Mouse (Mus musculus) hindbrain, embryonic 14.5 days (tissue): ENCODE measurements at regions not wholly inside any gene's neighbourhood (a gene's known extent, or its start where the extent isn't known, plus 50 kb on each side); places are given as distances from the start of the nearest gene placed in this dataset.

Experiments used
- ATAC-seq: fragments of 200-750 bp; cut with Nextera tagmentation; 2 replicates; pipeline ENCODE4 v1.8.0; 2017; ENCODE audit warnings: moderate number of reproducible peaks, mild to moderate bottlenecking, moderate TSS enrichment, moderate library complexity; ENCODE audit not compliant: low FRiP score
- DNase-seq: peaks from one replicate; pipeline ENCODE4 v3.0.0-alpha.2; 2015; ENCODE audit warnings: low spot score
- H3K27ac ChIP-seq: fragments of 300-500 bp; sonication (generic); 2 replicates; pipeline ENCODE4 v1.5.1; 2014; ENCODE audit warnings: mild to moderate bottlenecking, moderate library complexity
- H3K27me3 ChIP-seq: fragments of 300-500 bp; sonication (generic); 2 replicates; pipeline ENCODE4 v1.6.1; 2014; ENCODE audit warnings: mild to moderate bottlenecking, low read length, mixed read lengths; ENCODE audit not compliant: control insufficient read depth, insufficient read depth
- H3K36me3 ChIP-seq: fragments of 300-500 bp; sonication (generic); replicated peaks from 2 replicates; pipeline ENCODE4 v1.6.1; 2014; ENCODE audit not compliant: control insufficient read depth, insufficient read depth
- H3K4me1 ChIP-seq: fragments of 300-500 bp; sonication (generic); replicated peaks from 2 replicates; pipeline ENCODE4 v1.6.1; 2014; ENCODE audit warnings: antibody characterized with exemption, low read length, mixed read lengths; ENCODE audit not compliant: control insufficient read depth, insufficient read depth
- H3K4me2 ChIP-seq: fragments of 300-500 bp; sonication (generic); replicated peaks from 2 replicates; pipeline ENCODE4 v1.6.1; 2014; ENCODE audit warnings: mild to moderate bottlenecking, moderate library complexity
- H3K4me3 ChIP-seq: fragments of 300-500 bp; sonication (generic); replicated peaks from 2 replicates; pipeline ENCODE4 v1.5.1; 2014; ENCODE audit warnings: mild to moderate bottlenecking, low read length
- H3K9ac ChIP-seq: fragments of 300-500 bp; sonication (generic); 2 replicates; pipeline ENCODE4 v1.6.1; 2014
- H3K9me3 ChIP-seq: fragments of 300-500 bp; sonication (generic); 2 replicates; pipeline ENCODE4 v1.6.1; 2016; ENCODE audit warnings: low read length; ENCODE audit not compliant: control insufficient read depth
- WGBS: fragments of 180-500 bp; shearing (Covaris S2); extraction: QIAGEN DNeasy Blood & Tissue Kit; methylation state at CpG from one replicate; pipeline ENCODE4 v1.1.7; 2014; 5-methylcytosine and 5-hydroxymethylcytosine counted together

DNA sequence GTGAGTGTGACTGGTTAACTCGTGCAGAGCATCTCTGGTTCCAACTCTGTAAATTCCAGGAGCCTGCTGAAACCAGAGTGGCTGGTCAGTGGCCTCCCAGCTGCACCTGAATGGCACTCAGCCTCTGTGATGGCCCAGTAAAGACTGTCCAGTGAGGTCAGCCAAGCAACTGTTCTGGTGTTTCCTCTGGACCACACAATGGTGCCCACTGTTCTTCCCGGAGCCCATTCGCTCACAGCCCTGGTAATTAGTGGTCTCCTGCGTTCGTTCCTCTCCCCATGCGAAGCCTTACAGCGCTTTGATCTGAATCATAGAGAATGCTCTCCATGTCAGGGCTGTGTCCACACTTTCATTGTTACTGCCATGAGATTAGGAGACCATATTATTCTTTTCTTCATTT is 75.5 kb downstream of the Enkur start:
- DNase-seq = no peak
- H3K9ac ChIP-seq = no peak overlapping the region
- H3K27me3 ChIP-seq = no peaks in the 10 kb centered on the region
- H3K4me3 ChIP-seq = no peak overlapping the region
- H3K9me3 ChIP-seq = no peaks in the 10 kb centered on the region
- no peak overlapping the region for H3K4me2 ChIP-seq
- H3K36me3 ChIP-seq = no peaks in the 10 kb centered on the region
- WGBS = 77% methylated on average over 7 of the region's 7 CpGs
- H3K4me1 ChIP-seq = no peaks in the 10 kb centered on the region
- H3K27ac ChIP-seq = no peak overlapping the region
- no peak for ATAC-seq

DNA sequence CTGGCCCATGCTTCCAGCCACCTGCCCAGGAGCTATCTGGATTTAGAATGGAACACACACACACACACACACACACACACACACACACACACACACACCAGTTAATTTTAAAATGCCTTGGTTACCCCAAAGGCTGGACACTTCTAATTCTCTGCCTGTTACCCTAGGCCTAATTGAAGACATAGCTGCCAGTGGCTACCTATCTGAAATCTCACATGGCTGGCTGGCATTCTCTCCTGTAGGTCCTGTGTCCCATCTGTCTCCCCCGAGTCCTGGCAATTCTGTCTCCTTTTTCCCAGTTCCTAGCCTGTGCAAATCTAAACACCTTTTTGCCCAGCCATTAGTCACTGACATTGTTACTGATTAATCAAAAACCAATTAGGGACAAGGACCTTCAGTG is 78.6 kb downstream of the Enkur start:
- DNase-seq = no peak
- H3K27ac ChIP-seq = no peak overlapping the region
- WGBS = 78% methylated on average over 1 of the region's 1 CpGs

DNA sequence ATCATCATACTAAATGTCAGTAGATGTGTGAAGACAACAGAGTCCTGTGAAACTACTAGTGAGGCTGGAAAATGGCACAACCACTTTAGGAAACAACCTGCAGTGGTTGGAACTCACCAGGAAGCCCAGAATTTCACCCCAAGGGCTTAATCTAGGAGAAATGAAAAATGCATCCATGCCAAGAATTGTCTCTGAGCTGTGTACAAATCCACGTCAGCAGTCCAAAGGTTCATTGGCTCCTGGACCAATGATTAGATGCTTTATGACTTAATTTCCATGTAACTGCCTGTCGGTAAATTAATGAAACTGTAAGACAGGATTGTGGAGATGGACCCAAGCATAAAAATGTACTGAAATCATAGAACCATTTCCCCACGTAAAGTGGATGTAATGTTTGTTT is 82.7 kb downstream of the Enkur start:
- H3K27me3 ChIP-seq = no peaks in the 10 kb centered on the region

More for the DNA sequence above, 78.6 kb downstream of the Enkur start:
- Histone ChIP-seq H3K4me1 (no peaks in the 10 kb centered on the region), H3K36me3 (no peaks in the 10 kb centered on the region), H3K9ac (no peak overlapping the region), H3K9me3 (no peaks in the 10 kb centered on the region), H3K4me2 (no peak overlapping the region), H3K27me3 (no peaks in the 10 kb centered on the region), H3K4me3 (no peak overlapping the region)
- ATAC-seq = no peak

DNA sequence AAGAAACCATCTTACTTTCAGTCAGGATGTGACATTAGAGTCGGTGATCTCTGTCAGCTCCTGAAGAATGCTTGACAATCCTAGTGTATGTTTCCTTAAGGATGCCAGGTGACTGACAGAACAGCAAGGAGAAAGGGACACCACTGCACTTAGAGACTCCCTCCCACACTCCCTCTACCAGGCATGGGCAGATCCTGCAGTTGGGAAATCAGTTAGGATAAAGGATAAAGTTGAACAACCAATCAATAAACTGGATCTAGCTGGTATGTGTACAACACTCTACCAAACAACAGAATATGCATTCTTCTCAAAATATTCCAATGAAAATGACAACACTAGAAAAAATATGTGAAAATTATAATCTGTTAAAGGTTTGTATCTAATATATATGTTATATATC is 83.5 kb downstream of the Enkur start:
- WGBS = 94% methylated on average over 1 of the region's 1 CpGs
- no peaks in the 10 kb centered on the region for H3K4me1 ChIP-seq
- no peak overlapping the region for H3K9ac ChIP-seq
- ATAC-seq (no peak), DNase-seq (no peak)
- H3K27ac ChIP-seq = no peak overlapping the region
- H3K4me2 ChIP-seq = no peak overlapping the region
- H3K4me3 ChIP-seq = no peak overlapping the region
- no peaks in the 10 kb centered on the region for H3K27me3 ChIP-seq
- H3K9me3 ChIP-seq = no peaks in the 10 kb centered on the region
- H3K36me3 ChIP-seq = no peaks in the 10 kb centered on the region

More for the DNA sequence above, 82.7 kb downstream of the Enkur start:
- Histone ChIP-seq H3K9ac (no peak overlapping the region), H3K4me3 (no peak overlapping the region), H3K4me1 (no peaks in the 10 kb centered on the region), H3K27ac (no peak overlapping the region), H3K9me3 (no peaks in the 10 kb centered on the region), H3K36me3 (no peaks in the 10 kb centered on the region), H3K4me2 (no peak overlapping the region)
- ATAC-seq (no peak), DNase-seq (no peak)
- 69% methylated on average over 3 of the region's 3 CpGs for WGBS

GRCm38 (mm10) chr2:21116817-21117216 is 88.3 kb downstream of the Enkur start:
- Histone ChIP-seq H3K4me3 (no peak overlapping the region), H3K9ac (no peak overlapping the region), H3K27ac (no peak overlapping the region), H3K36me3 (no peaks in the 10 kb centered on the region), H3K9me3 (no peaks in the 10 kb centered on the region), H3K4me1 (no peaks in the 10 kb centered on the region), H3K27me3 (no peaks in the 10 kb centered on the region), H3K4me2 (no peak overlapping the region)
- DNase-seq = no peak
- WGBS = 84% methylated on average over 5 of the region's 5 CpGs
- no peak for ATAC-seq

DNA sequence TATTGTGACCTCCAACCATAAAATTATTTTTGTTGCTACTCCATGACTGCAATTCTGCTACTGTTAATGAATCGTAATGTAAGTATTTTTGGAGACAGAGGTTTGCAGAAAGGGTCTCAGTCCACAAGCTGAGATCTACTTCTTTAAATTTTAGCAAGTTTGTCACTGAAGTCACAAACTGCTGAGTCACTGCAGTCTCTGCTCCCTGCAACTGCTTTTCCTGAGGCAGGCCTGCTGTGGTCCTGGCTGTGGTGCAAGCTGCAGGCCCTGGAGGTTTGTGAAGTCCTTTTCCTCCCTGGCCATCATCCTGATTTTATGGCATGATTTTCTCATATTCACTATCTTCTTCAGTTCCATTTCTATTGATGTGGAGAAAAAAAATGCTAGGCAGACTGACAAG is 93.6 kb downstream of the Enkur start:
- Histone ChIP-seq H3K9ac (no peak overlapping the region), H3K36me3 (no peaks in the 10 kb centered on the region), H3K27ac (no peak overlapping the region), H3K4me3 (no peak overlapping the region), H3K4me2 (no peak overlapping the region), H3K9me3 (no peaks in the 10 kb centered on the region), H3K4me1 (no peaks in the 10 kb centered on the region), H3K27me3 (no peaks in the 10 kb centered on the region)
- 92% methylated on average over 1 of the region's 1 CpGs for WGBS
- ATAC-seq (no peak), DNase-seq (no peak)

DNA sequence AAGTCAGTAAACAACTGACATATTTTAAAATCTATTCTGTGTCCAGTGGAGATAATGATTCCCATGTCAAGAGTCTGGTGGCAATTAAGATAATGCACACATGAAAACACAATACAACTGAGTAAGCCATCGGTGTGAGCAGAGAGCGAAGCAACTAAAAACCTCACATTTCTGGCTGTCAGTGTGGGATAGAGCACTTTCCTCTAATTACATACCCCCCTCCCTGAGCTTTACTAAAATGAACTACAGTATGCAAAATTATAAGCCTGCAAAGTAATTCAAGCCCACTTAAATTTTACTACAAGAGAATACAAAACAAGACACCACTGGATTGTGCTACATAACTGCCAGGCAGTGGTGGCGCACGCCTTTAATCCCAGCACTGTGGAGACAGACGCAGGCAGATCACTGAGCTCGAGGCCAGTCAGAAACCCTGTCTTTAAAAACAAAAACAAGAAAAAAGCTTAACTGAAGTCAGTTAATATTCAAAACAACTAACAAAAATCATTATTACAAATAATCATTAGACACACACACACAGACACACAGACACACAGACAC is 104.8 kb downstream of the Enkur start:
- no peak overlapping the region for H3K27ac ChIP-seq
- H3K9me3 ChIP-seq = no peaks in the 10 kb centered on the region
- no peaks in the 10 kb centered on the region for H3K27me3 ChIP-seq
- ATAC-seq (no peak), DNase-seq (no peak)
- H3K4me2 ChIP-seq = no peak overlapping the region
- H3K4me3 ChIP-seq = no peak overlapping the region
- WGBS = 79% methylated on average over 6 of the region's 6 CpGs
- no peaks in the 10 kb centered on the region for H3K4me1 ChIP-seq
- H3K9ac ChIP-seq = no peak overlapping the region
- no peaks in the 10 kb centered on the region for H3K36me3 ChIP-seq

DNA sequence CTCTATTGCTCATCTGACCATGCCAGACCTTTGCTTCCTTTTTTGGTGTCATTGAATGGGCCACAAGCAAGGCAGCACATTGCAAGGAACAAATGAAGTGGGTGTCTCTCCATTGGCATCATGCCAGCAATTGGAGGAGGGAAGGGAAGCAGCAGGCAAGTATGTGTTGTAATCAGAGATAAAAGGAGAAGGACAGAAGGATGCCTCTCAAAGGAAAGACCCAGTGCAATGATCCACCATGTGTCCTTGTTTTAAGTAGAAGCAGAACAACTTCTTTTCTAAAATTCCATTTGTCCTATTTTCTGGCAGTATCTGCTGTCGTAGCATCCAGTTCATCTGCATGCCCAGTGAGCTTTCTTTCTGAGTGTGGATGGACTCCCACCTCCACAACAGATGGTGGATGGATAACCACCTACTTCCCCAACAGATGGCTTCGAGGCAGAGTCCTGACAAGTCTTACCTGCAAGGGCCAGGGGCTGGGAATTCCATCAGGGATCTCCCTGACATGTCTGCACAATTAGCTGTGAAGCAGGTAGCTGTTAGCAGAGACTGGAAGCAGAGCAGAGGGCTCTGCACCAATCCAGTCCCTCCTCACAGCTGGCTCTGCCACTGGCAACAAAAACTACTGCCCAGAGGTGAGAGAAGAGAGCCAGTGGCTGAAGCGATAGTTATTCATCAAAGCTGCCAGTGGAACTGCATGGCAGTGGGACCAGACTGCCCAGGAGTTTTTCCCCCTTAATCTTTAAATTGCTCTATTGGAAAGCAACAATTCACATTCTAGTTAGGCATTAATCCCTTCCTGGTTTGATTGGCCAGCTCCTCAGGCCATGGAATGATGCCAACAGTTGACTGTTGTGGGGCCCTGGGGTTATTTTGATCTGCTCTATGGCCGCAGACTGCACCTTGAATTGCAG is 113.8 kb downstream of the Enkur start:
- Histone ChIP-seq H3K4me1 (no peaks in the 10 kb centered on the region), H3K9ac (no peak overlapping the region), H3K4me2 (no peak overlapping the region), H3K27ac (no peak overlapping the region), H3K27me3 (no peaks in the 10 kb centered on the region), H3K4me3 (no peak overlapping the region), H3K36me3 (no peaks in the 10 kb centered on the region), H3K9me3 (no peaks in the 10 kb centered on the region)
- WGBS = 63% methylated on average over 4 of the region's 4 CpGs
- peak; percentile 43; the same call in 1 of the 2 replicates for ATAC-seq
- no peak for DNase-seq

DNA sequence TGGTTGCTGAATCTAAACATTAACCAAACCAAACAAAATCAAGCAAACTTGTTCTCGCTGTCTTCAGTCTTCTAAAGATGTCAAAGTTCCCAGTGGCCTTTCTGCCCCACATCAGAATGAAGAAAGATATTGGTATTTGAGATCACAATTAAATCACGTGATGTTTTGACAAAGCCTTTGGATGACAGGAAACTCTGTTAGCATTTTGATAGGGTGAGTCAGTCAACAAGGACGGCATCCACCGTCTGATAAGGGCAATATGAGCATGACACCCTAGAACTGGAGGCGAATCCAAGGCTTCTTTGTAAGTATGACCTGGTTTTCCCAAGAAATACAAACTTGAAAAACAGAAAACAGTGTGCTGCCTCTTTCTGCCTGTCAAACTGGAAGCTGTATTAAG is 116.8 kb upstream of the Arhgap21 start:
- no peak for DNase-seq
- H3K4me2 ChIP-seq = no peak overlapping the region
- 75% methylated on average over 5 of the region's 5 CpGs for WGBS
- H3K4me3 ChIP-seq = no peak overlapping the region
- no peaks in the 10 kb centered on the region for H3K4me1 ChIP-seq
- H3K27me3 ChIP-seq = no peaks in the 10 kb centered on the region
- no peak overlapping the region for H3K27ac ChIP-seq
- H3K36me3 ChIP-seq = no peaks in the 10 kb centered on the region
- no peaks in the 10 kb centered on the region for H3K9me3 ChIP-seq
- no peak for ATAC-seq
- no peak overlapping the region for H3K9ac ChIP-seq
